Mouse (Mus musculus): ENCODE data around the gene Drc7. TPM values are rescaled to one million over a fixed set of nuclear protein-coding genes. Genes with fewer than 3 reads are reported as not detected.

The Drc7 gene
- total and polyA plus RNA-seq, 2 experiments from 2014 or later, result 3.3 to 3.6 TPM

DNA sequence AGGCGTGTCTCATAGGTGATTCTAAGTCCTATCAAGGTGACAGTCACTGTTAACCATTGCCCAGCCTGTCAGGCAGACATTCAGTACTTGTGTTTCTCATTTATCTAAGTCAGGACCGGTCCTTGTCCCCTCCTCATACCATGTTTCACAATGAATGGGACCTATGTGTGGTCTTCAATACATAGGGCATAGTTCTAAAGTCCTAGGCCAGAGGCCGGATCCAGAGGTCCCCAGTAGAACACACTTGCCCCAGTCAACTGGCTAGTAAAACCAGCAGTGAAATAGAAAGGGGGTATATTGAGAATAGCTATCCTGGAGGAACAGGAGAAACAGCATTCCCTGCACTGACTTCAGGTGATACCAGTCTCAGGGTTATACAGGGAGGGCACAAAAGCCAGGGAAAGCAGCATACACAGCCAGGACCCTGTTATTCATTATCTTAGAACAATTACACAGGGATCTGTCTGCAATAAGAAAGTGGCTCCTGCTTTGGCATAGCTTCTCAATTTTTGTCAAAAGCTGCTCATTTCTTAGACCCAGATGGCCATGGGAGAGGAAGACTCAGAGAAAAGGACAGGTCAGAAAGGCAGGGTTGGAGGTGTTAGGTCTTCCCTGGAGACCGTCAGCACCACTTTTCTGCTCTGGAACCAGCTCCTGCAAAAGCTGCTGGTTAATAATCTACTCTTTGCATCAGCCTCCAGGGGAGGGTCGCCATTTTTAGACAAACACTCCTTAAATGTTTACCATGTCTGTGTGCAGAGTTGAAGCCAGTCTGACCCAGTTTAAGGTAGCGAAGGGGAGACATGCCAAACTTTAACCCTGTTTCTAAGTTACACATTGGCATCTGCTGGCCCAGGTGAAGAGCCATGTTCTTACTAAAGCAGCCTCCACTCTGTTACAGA, 12.8 kb upstream of the Drc7 start:
- no peaks in the 10 kb centered on the region for H3K9me3 ChIP-seq (ENCODE audit: low read length)
- WGBS, result 72% methylated on average over 6 of the region's 6 CpGs
- H3K9ac ChIP-seq (replicated peaks; ENCODE audit: low read length), result no peak overlapping the region
- DNase-seq (ENCODE audit: low spot score) (no peak), ATAC-seq (no peak)
- H3K36me3 ChIP-seq (ENCODE audit: insufficient read depth, low read length), result no peaks in the 10 kb centered on the region
- H3K4me3 ChIP-seq (ENCODE audit: low read length), result no peak overlapping the region
- no peaks in the 10 kb centered on the region for H3K27me3 ChIP-seq (ENCODE audit: insufficient read depth, low read length)
- no peaks in the 10 kb centered on the region for H3K4me1 ChIP-seq (ENCODE audit: insufficient read depth, low read length)
- H3K4me2 ChIP-seq (ENCODE audit: low read depth, low read length), result no peak overlapping the region
- no peak for TF ChIP-seq CTCF (IDR thresholded peaks at IDR 0.05; ENCODE audit: low read depth)
- no peak overlapping the region for H3K27ac ChIP-seq

DNA sequence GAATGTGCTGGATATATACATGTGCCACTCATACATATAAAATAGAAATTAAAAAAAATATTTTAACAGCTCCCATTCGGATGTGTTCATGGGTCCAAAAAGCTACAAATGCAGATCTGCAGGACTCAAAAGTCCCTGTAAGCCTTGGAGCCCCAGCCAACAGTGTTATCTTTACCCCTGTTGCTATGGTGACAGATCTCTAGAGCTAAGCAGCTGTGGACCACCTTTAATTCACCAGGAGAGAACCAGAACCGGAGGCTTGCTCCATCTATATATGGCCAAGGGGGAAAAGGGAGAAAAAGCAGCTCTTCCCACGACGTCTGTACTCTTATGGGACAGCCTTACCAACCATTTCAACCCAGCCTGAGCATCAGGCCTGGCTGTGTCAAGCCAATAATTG, 10.1 kb upstream of the Drc7 start:
- DNase-seq (ENCODE audit: low spot score) (peak; percentile 44), ATAC-seq (0 out of 2 replicates have a peak, but pooled peaks have one; percentile 22)
- H3K4me3 ChIP-seq (ENCODE audit: low read length), result no peak overlapping the region
- no peaks in the 10 kb centered on the region for H3K36me3 ChIP-seq (ENCODE audit: insufficient read depth, low read length)
- no peaks in the 10 kb centered on the region for H3K4me1 ChIP-seq (ENCODE audit: insufficient read depth, low read length)
- H3K27ac ChIP-seq, result 0 out of 2 replicates have a peak overlapping the region, but pooled peaks have one; percentile 32
- 49% methylated on average over 4 of the region's 4 CpGs for WGBS
- no peak overlapping the region for H3K4me2 ChIP-seq (ENCODE audit: low read depth, low read length)
- no peak for TF ChIP-seq CTCF (IDR thresholded peaks at IDR 0.05; ENCODE audit: low read depth)
- H3K9me3 ChIP-seq (ENCODE audit: low read length), result no peaks in the 10 kb centered on the region
- H3K27me3 ChIP-seq (ENCODE audit: insufficient read depth, low read length), result no peaks in the 10 kb centered on the region
- H3K9ac ChIP-seq (replicated peaks; ENCODE audit: low read length), result no peak overlapping the region

DNA sequence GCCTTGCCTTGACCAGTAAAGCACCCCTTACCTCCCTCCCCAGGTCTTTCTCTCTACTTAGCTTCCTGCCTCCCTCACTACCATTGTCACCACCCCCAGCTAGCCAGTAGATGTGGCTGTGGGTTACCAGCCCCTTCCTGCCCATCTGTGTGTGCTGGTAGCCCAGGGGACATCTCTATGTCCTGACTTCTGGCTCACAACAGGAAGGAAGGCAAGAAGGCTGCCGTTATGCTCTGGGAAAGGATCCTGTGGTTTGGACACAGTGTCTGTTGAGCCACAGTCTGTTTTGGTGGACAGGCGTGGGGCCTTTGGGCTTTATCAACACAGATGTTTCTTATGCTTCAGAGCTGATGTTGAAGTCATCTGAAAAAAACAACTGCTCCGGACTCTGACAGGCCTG, 7.9 kb upstream of the Drc7 start:
- Histone ChIP-seq H3K36me3 (ENCODE audit: insufficient read depth, low read length) (no peaks in the 10 kb centered on the region), H3K27ac (no peak overlapping the region), H3K27me3 (ENCODE audit: insufficient read depth, low read length) (no peaks in the 10 kb centered on the region), H3K9me3 (ENCODE audit: low read length) (no peaks in the 10 kb centered on the region), H3K4me1 (ENCODE audit: insufficient read depth, low read length) (no peaks in the 10 kb centered on the region), H3K4me2 (ENCODE audit: low read depth, low read length) (no peak overlapping the region), H3K9ac (replicated peaks; ENCODE audit: low read length) (no peak overlapping the region), H3K4me3 (ENCODE audit: low read length) (no peak overlapping the region)
- 69% methylated on average over 3 of the region's 3 CpGs for WGBS
- ATAC-seq (no peak), DNase-seq (ENCODE audit: low spot score) (no peak)
- TF ChIP-seq CTCF (IDR thresholded peaks at IDR 0.05; ENCODE audit: low read depth), result no peak

DNA sequence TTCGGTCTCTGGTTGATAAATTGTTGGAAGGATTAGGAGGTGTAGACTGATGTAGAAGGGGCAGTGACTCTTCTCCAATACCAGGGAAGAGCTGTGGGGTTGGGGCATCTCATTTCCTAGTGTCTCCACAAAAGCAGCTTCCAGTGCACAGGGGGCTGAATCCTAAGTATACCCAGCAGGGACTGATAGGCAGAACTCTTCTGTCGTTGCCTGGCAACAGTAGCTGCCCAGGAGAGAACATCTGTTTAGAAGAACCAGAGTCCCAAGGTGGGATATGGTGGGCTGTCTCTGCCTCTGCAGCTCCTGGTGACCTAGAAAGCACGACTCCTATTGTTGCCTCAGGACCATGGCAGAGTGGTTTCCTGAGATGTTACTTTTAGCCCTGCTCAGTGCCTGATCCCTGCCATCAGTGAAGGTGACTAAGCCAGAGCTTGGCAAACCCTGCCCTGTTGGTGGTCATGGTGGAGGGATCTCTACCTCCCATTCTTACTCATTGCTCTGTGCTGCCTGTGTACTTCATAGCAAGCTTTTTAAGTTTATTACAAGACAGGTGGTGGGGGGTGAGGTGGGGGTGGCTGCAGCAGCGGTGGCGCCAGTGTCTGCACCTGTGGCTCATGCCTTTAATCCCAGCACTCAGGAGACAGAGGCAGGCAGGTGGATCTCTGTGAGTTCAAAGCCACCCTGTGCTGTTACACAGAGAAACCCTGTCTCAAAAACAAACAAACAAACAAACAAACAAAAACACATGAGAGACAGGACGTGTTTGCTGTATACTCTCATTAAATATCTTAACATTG, 6.8 kb upstream of the Drc7 start:
- 59% methylated on average over 6 of the region's 6 CpGs for WGBS
- Histone ChIP-seq H3K4me2 (ENCODE audit: low read depth, low read length) (no peak overlapping the region), H3K36me3 (ENCODE audit: insufficient read depth, low read length) (no peaks in the 10 kb centered on the region), H3K9me3 (ENCODE audit: low read length) (no peaks in the 10 kb centered on the region), H3K4me1 (ENCODE audit: insufficient read depth, low read length) (no peaks in the 10 kb centered on the region), H3K27ac (0 out of 2 replicates have a peak overlapping the region, but pooled peaks have one; percentile 11), H3K27me3 (ENCODE audit: insufficient read depth, low read length) (no peaks in the 10 kb centered on the region), H3K9ac (replicated peaks; ENCODE audit: low read length) (no peak overlapping the region), H3K4me3 (ENCODE audit: low read length) (no peak overlapping the region)
- no peak for TF ChIP-seq CTCF (IDR thresholded peaks at IDR 0.05; ENCODE audit: low read depth)
- ATAC-seq (peak; percentile 66; the same call in 1 of the 2 replicates), DNase-seq (ENCODE audit: low spot score) (peak; percentile 27)

DNA sequence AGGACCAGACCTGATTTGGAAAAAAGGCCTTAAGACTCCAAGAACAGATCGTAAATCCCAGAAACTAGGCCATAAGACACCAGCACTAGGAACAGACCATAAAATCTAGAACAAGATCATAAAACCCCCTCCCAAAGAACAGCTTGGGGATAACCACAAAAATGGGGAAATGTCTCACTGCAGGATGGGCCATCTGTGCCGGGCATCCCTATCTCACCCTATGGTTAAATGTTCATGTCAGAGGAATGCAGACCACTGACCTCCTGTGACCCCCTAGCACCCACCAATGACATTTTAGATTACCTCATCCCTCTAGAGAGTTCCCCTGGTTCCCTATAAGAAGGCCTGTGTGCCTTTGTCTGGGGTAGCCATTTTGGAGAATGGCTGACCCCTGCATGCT, 5.3 kb upstream of the Drc7 start:
- Histone ChIP-seq H3K9me3 (ENCODE audit: low read length) (no peaks in the 10 kb centered on the region), H3K4me1 (ENCODE audit: insufficient read depth, low read length) (no peaks in the 10 kb centered on the region), H3K4me3 (ENCODE audit: low read length) (no peak overlapping the region), H3K27me3 (ENCODE audit: insufficient read depth, low read length) (no peaks in the 10 kb centered on the region), H3K36me3 (ENCODE audit: insufficient read depth, low read length) (no peaks in the 10 kb centered on the region), H3K9ac (replicated peaks; ENCODE audit: low read length) (no peak overlapping the region), H3K4me2 (ENCODE audit: low read depth, low read length) (no peak overlapping the region), H3K27ac (no peak overlapping the region)
- DNase-seq (ENCODE audit: low spot score) (no peak), ATAC-seq (no peak)
- TF ChIP-seq CTCF (IDR thresholded peaks at IDR 0.05; ENCODE audit: low read depth), result no peak
- whole genome bisulfite sequencing, result 81% methylated on average over 2 of the region's 2 CpGs

DNA sequence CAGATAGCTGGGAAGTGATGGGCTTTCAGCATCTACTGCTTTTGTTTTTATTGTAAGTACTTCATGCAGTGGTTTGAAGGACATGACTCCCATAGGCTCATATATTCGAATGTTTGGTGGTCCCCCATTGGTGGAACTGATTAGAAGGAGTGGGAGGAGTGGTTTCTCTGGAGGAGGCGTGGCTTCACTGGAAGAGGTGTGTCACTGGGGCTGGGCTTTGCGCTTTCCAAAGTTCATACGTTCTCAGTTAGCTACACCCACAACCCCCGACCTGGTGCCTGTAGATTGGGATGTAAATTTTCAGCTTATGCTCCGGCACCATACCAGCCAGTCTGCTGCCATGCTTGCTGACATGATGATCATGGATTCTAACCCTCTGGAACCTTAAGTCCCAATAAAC, 465 bp upstream of the Drc7 start:
- WGBS, result 61% methylated on average over 6 of the region's 6 CpGs
- H3K27ac ChIP-seq, result no peak overlapping the region
- no peak for ATAC-seq

More for the DNA sequence above, 465 bp upstream of the Drc7 start:
- H3K9me3 ChIP-seq (ENCODE audit: low read length), result no peaks in the 10 kb centered on the region
- TF ChIP-seq CTCF (IDR thresholded peaks at IDR 0.05; ENCODE audit: low read depth), result no peak
- no peak for DNase-seq (ENCODE audit: low spot score)
- H3K4me1 ChIP-seq (ENCODE audit: insufficient read depth, low read length), result no peaks in the 10 kb centered on the region
- H3K27me3 ChIP-seq (ENCODE audit: insufficient read depth, low read length), result no peaks in the 10 kb centered on the region
- H3K36me3 ChIP-seq (ENCODE audit: insufficient read depth, low read length), result no peaks in the 10 kb centered on the region
- no peak overlapping the region for H3K9ac ChIP-seq (replicated peaks; ENCODE audit: low read length)
- H3K4me3 ChIP-seq (ENCODE audit: low read length), result no peak overlapping the region
- H3K4me2 ChIP-seq (ENCODE audit: low read depth, low read length), result no peak overlapping the region

All from hindbrain, postnatal 0 days (tissue).